Mouse (Mus musculus) splenic B cell, adult 2 months (primary cell): Measurements from ENCODE around the gene Pax6.

Experiments
- DNase-seq: peaks from one replicate; pipeline ENCODE4 v3.0.0-alpha.2; 2011; ENCODE audit warnings: low read depth, low spot score
- H3K27me3 ChIP-seq: 2 replicates; pipeline ENCODE4 v1.6.1; 2012; ENCODE audit warnings: mild to moderate bottlenecking, low read length, moderate library complexity, mixed read lengths; ENCODE audit not compliant: control insufficient read depth, poor library complexity, insufficient read depth, severe bottlenecking
- H3K36me3 ChIP-seq: 2 replicates; pipeline ENCODE4 v1.6.1; 2012; ENCODE audit warnings: mild to moderate bottlenecking, low read length, moderate library complexity, mixed read lengths; ENCODE audit not compliant: control insufficient read depth, poor library complexity, insufficient read depth, severe bottlenecking

The Pax6 gene

GRCm38 (mm10) chr2:105676080-105676908 is 7.6 kb downstream of the Pax6 start:
- no peaks in the 10 kb centered on the region for H3K36me3 ChIP-seq
- H3K27me3 ChIP-seq, result peaks cover 4% of the 10 kb centered on the region; the same call in 1 of the 2 replicates
- no peak for DNase-seq

GRCm38 (mm10) chr2:105676909-105677433 is 8.3 kb downstream of the Pax6 start:
- no peaks in the 10 kb centered on the region for H3K36me3 ChIP-seq
- DNase-seq, result no peak

GRCm38 (mm10) chr2:105677434-105678105 is 8.9 kb downstream of the Pax6 start:
- Histone ChIP-seq H3K27me3 (peaks cover 4% of the 10 kb centered on the region; the same call in 1 of the 2 replicates), H3K36me3 (no peaks in the 10 kb centered on the region)
- no peak for DNase-seq

More at GRCm38 (mm10) chr2:105676909-105677433, 8.3 kb downstream of the Pax6 start:
- H3K27me3 ChIP-seq, result peaks cover 4% of the 10 kb centered on the region; the same call in 1 of the 2 replicates

- DNase-seq, result no peak
- Histone ChIP-seq H3K36me3 (no peaks in the 10 kb centered on the region), H3K27me3 (peaks cover 4% of the 10 kb centered on the region; the same call in 1 of the 2 replicates)
Measured at GRCm38 (mm10) chr2:105678306-105678705, 9.6 kb downstream of the Pax6 start.

- no peaks in the 10 kb centered on the region for H3K36me3 ChIP-seq
- DNase-seq, result no peak
- H3K27me3 ChIP-seq, result peaks cover 4% of the 10 kb centered on the region; the same call in 1 of the 2 replicates
Measured at GRCm38 (mm10) chr2:105678880-105679321, 10.2 kb downstream of the Pax6 start.

GRCm38 (mm10) chr2:105679331-105679730 is 10.6 kb downstream of the Pax6 start:
- no peak for DNase-seq
- Histone ChIP-seq H3K36me3 (no peaks in the 10 kb centered on the region), H3K27me3 (peaks cover 4% of the 10 kb centered on the region; the same call in 1 of the 2 replicates)

- Histone ChIP-seq H3K36me3 (no peaks in the 10 kb centered on the region), H3K27me3 (peaks cover 4% of the 10 kb centered on the region; the same call in 1 of the 2 replicates)
- DNase-seq, result no peak
Measured at GRCm38 (mm10) chr2:105680146-105680998, 11.7 kb downstream of the Pax6 start.

GRCm38 (mm10) chr2:105680999-105681710 is 12.5 kb downstream of the Pax6 start:
- DNase-seq, result no peak
- Histone ChIP-seq H3K27me3 (peaks cover 2% of the 10 kb centered on the region; the same call in 1 of the 2 replicates), H3K36me3 (no peaks in the 10 kb centered on the region)

- Histone ChIP-seq H3K36me3 (no peaks in the 10 kb centered on the region), H3K27me3 (peaks cover 2% of the 10 kb centered on the region; the same call in 1 of the 2 replicates)
- no peak for DNase-seq
Measured at GRCm38 (mm10) chr2:105682011-105682501, 13.4 kb downstream of the Pax6 start.

GRCm38 (mm10) chr2:105682634-105683351 is 14.1 kb downstream of the Pax6 start:
- DNase-seq, result no peak
- peaks cover 2% of the 10 kb centered on the region for H3K27me3 ChIP-seq
- no peaks in the 10 kb centered on the region for H3K36me3 ChIP-seq

GRCm38 (mm10) chr2:105683771-105684410 is 15.2 kb downstream of the Pax6 start:
- no peak for DNase-seq
- Histone ChIP-seq H3K36me3 (no peaks in the 10 kb centered on the region), H3K27me3 (no peaks in the 10 kb centered on the region; the same call in none of the 2 replicates)

GRCm38 (mm10) chr2:105684991-105685650 is 16.4 kb downstream of the Pax6 start:
- DNase-seq, result no peak
- Histone ChIP-seq H3K36me3 (no peaks in the 10 kb centered on the region), H3K27me3 (peaks cover 2% of the 10 kb centered on the region)
